In genomic region chr10:69720452-69720851, GRCm38 (mm10) we compare ENCODE assay signal across 10 mouse cellular contexts.
DNase-seq lines count a peak whose midpoint lies in the region; ATAC-seq lines count a peak whose summit lies in the region.
"Had no signal": no experiment of that assay in that cellular context is flagged by ENCODE, and none has a peak within 500 bp of the region (broad histone marks: within the 10 kb centered on the region; RNA-seq: fewer than 3 reads in every experiment).

No protein-coding gene starts in this region.

- H3K27me3 ChIP-seq in embryonic facial prominence, embryonic 10.5 days (replicated peaks; ENCODE audit: low read depth, poor library complexity, severe bottlenecking): no peaks in the 10 kb centered on the region
- no peaks in the 10 kb centered on the region for H3K27me3 ChIP-seq in hindbrain, embryonic 14.5 days (ENCODE audit: control insufficient read depth, insufficient read depth, low read length)
- no peaks in the 10 kb centered on the region for H3K27me3 ChIP-seq in midbrain, embryonic 16.5 days (ENCODE audit: control insufficient read depth, insufficient read depth, low read depth, low read length)
- H3K27me3 ChIP-seq: intestine, embryonic 15.5 days had no signal

- peak; percentile 13 to 18 for DNase-seq in kidney, adult 8-10 months
- no peak for DNase-seq in kidney, adult 18-20 months
- DNase-seq in embryonic facial prominence, embryonic 10.5 days (ENCODE audit: low spot score): no peak
- peak; percentile 52 for DNase-seq in hindbrain, embryonic 14.5 days (ENCODE audit: low spot score)
- DNase-seq in thymus, postnatal 36 days: no peak
- DNase-seq in adipocyte (ENCODE audit: low spot score): no peak
- DNase-seq in cerebellum, postnatal 36 days: no peak

- H3K4me1 ChIP-seq in embryonic facial prominence, embryonic 10.5 days: peaks cover 25% of the 10 kb centered on the region
- H3K4me1 ChIP-seq in hindbrain, embryonic 14.5 days (replicated peaks; ENCODE audit: control insufficient read depth, insufficient read depth, low read length): peaks cover 48% of the 10 kb centered on the region
- peaks cover 39% of the 10 kb centered on the region for H3K4me1 ChIP-seq in midbrain, embryonic 16.5 days (ENCODE audit: control insufficient read depth, insufficient read depth, low read length)

- H3K4me2 ChIP-seq in hindbrain, embryonic 14.5 days (replicated peaks): peak overlapping the region; percentile 23
- peak overlapping the region; percentile 36 for H3K4me2 ChIP-seq in midbrain, embryonic 16.5 days (ENCODE audit: low read length)
- H3K4me2 ChIP-seq: intestine, embryonic 15.5 days had no signal

- 75% methylated on average over 10 of the region's 10 CpGs for WGBS in embryonic facial prominence, embryonic 10.5 days
- WGBS in hindbrain, embryonic 14.5 days: 23% methylated on average over 10 of the region's 10 CpGs
- 21% methylated on average over 10 of the region's 10 CpGs for WGBS in midbrain, embryonic 16.5 days

- H3K4me3 ChIP-seq in embryonic facial prominence, embryonic 10.5 days: no peak overlapping the region
- no peak overlapping the region for H3K4me3 ChIP-seq in hindbrain, embryonic 14.5 days (replicated peaks; ENCODE audit: low read length)
- no peak overlapping the region; the same call in 1 of the 2 replicates for H3K4me3 ChIP-seq in midbrain, embryonic 16.5 days (ENCODE audit: low read depth, low read length)
- H3K4me3 ChIP-seq: intestine, embryonic 15.5 days had no signal

- no peaks in the 10 kb centered on the region for H3K9me3 ChIP-seq in embryonic facial prominence, embryonic 10.5 days
- H3K9me3 ChIP-seq in hindbrain, embryonic 14.5 days (ENCODE audit: control insufficient read depth, low read length): no peaks in the 10 kb centered on the region
- no peaks in the 10 kb centered on the region for H3K9me3 ChIP-seq in midbrain, embryonic 16.5 days (replicated peaks; ENCODE audit: control insufficient read depth, low read length, poor library complexity, severe bottlenecking)
- H3K9me3 ChIP-seq: intestine, embryonic 15.5 days had no signal

- H3K27ac ChIP-seq in embryonic facial prominence, embryonic 10.5 days (replicated peaks): peak overlapping the region; percentile 14
- H3K27ac ChIP-seq in hindbrain, embryonic 14.5 days: peak overlapping the region; percentile 83
- H3K27ac ChIP-seq in midbrain, embryonic 16.5 days (ENCODE audit: low read length): peak overlapping the region; percentile 70
- H3K27ac ChIP-seq: intestine, embryonic 15.5 days; stomach, postnatal 0 days had no signal

- H3K9ac ChIP-seq in hindbrain, embryonic 14.5 days: peak overlapping the region; percentile 24
- peak overlapping the region; percentile 38 for H3K9ac ChIP-seq in midbrain, embryonic 16.5 days (ENCODE audit: low read depth, low read length)
- H3K9ac ChIP-seq: intestine, embryonic 15.5 days had no signal

- no peaks in the 10 kb centered on the region for H3K36me3 ChIP-seq in embryonic facial prominence, embryonic 10.5 days (replicated peaks)
- no peaks in the 10 kb centered on the region for H3K36me3 ChIP-seq in hindbrain, embryonic 14.5 days (replicated peaks; ENCODE audit: control insufficient read depth, insufficient read depth)
- no peaks in the 10 kb centered on the region for H3K36me3 ChIP-seq in midbrain, embryonic 16.5 days (ENCODE audit: control insufficient read depth, insufficient read depth, low read length)
- H3K36me3 ChIP-seq: intestine, embryonic 15.5 days had no signal

- ATAC-seq in hindbrain, embryonic 14.5 days (ENCODE audit: low FRiP score): peak; percentile 28; the same call in 1 of the 2 replicates
- ATAC-seq in midbrain, embryonic 16.5 days: no peak
- ATAC-seq: intestine, embryonic 15.5 days had no signal

Comparison
In these comparisons a context has a peak if more than half of its experiments do, and no peak if none do; other contexts are left out.
1. DNase-seq: peak in kidney, adult 8-10 months (2 of 2) and hindbrain, embryonic 14.5 days (single experiment); none in kidney, adult 18-20 months (single experiment), embryonic facial prominence, embryonic 10.5 days (single experiment), thymus, postnatal 36 days (0 of 2), adipocyte (single experiment) and cerebellum, postnatal 36 days (0 of 2).
2. H3K27ac ChIP-seq: peak in every context shown above with its lines; median percentile 83 in hindbrain, embryonic 14.5 days; 70 in midbrain, embryonic 16.5 days; 14 in embryonic facial prominence, embryonic 10.5 days.